ENCODE assay signal across 28 mouse cellular contexts in genomic region chr5:43921877-43922276, GRCm38 (mm10). TPM values are rescaled to one million over a fixed set of nuclear protein-coding genes. Genes with fewer than 3 reads are reported as not detected.
DNase-seq lines count a peak whose midpoint lies in the region; ATAC-seq and TF ChIP-seq lines count a peak whose summit lies in the region.
"Had no signal": no experiment of that assay in that cellular context is flagged by ENCODE, and none has a peak within 500 bp of the region (broad histone marks: within the 10 kb centered on the region; RNA-seq: fewer than 3 reads in every experiment).

No protein-coding gene starts in this region.

- no peaks in the 10 kb centered on the region for H3K4me1 ChIP-seq in kidney, embryonic 15.5 days
- no peaks in the 10 kb centered on the region for H3K4me1 ChIP-seq in ES-E14 (ENCODE audit: control insufficient read depth in 2 of 2, insufficient read depth in 2 of 2, low read length in 2 of 2, poor library complexity in 1 of 2)
- H3K4me1 ChIP-seq: embryonic facial prominence, embryonic 13.5 days; embryonic facial prominence, embryonic 15.5 days; forebrain, embryonic 12.5 days had no signal

- H3K27me3 ChIP-seq in kidney, embryonic 15.5 days: no peaks in the 10 kb centered on the region
- H3K27me3 ChIP-seq: embryonic facial prominence, embryonic 13.5 days; embryonic facial prominence, embryonic 15.5 days; forebrain, embryonic 12.5 days had no signal

- H3K4me2 ChIP-seq in kidney, embryonic 15.5 days: no peak overlapping the region
- H3K4me2 ChIP-seq: embryonic facial prominence, embryonic 13.5 days; embryonic facial prominence, embryonic 15.5 days; forebrain, embryonic 12.5 days had no signal

- DNase-seq in kidney, adult 11 months: peak; percentile 25
- DNase-seq in kidney, adult 8-10 months: peak; percentile 19 to 23
- no peak for DNase-seq in kidney, postnatal 10 days
- DNase-seq in kidney, postnatal 36 days: peak; percentile 4 to 42
- DNase-seq in kidney, adult 18-20 months: no peak
- DNase-seq in ES-E14 (ENCODE audit: low read depth, low spot score): no peak
- no peak for DNase-seq in urinary bladder, postnatal 10 days (ENCODE audit: low spot score)
- DNase-seq: adrenal gland, adult 2 months; adrenal gland, postnatal 10 days; adrenal gland, postnatal 25 days; cerebellum, adult 11 months; cerebellum, adult 18-20 months; cerebellum, adult 8-10 months; cerebellum, adult 9-11 months; cerebellum, postnatal 14 days; cerebellum, postnatal 36 days; embryo, embryonic 11 days had no signal

- H3K9ac ChIP-seq in kidney, embryonic 15.5 days: no peak overlapping the region
- H3K9ac ChIP-seq in ES-E14 (ENCODE audit: insufficient read depth, low read depth, low read length, poor library complexity, severe bottlenecking): no peak overlapping the region
- H3K9ac ChIP-seq: embryonic facial prominence, embryonic 13.5 days; embryonic facial prominence, embryonic 15.5 days; forebrain, embryonic 12.5 days had no signal

- 91% methylated on average over 11 of the region's 11 CpGs for WGBS in kidney, embryonic 15.5 days

- ATAC-seq in kidney, embryonic 15.5 days (replicated peaks; ENCODE audit: low FRiP score): no peak
- ATAC-seq: CD4-positive, CD25-positive, alpha-beta regulatory T cell, adult 4 months; forebrain, embryonic 14.5 days; forebrain, embryonic 16.5 days had no signal

- in situ Hi-C loops in ES-E14 (cut with MboI; ENCODE audit: low sequenced_read_pairs in 2 of 2, unreplicated experiment in 2 of 2): no loop called here

- H3K27ac ChIP-seq in kidney, embryonic 15.5 days: no peak overlapping the region
- H3K27ac ChIP-seq in ES-E14 (ENCODE audit: insufficient read depth, low read depth, low read length, poor library complexity, severe bottlenecking): no peak overlapping the region
- H3K27ac ChIP-seq: embryonic facial prominence, embryonic 13.5 days; embryonic facial prominence, embryonic 15.5 days; forebrain, embryonic 10.5 days; forebrain, embryonic 12.5 days had no signal

- no peak overlapping the region for H3K4me3 ChIP-seq in kidney, embryonic 15.5 days (replicated peaks)
- no peak overlapping the region for H3K4me3 ChIP-seq in ES-E14 (ENCODE audit: insufficient read depth in 1 of 2, low read depth in 1 of 2, low read length in 2 of 2, poor library complexity in 1 of 2, severe bottlenecking in 1 of 2)
- H3K4me3 ChIP-seq: embryonic facial prominence, embryonic 13.5 days; embryonic facial prominence, embryonic 15.5 days; erythroblast, embryonic 14.5 days; forebrain, embryonic 10.5 days; forebrain, embryonic 12.5 days had no signal

- no peaks in the 10 kb centered on the region for H3K36me3 ChIP-seq in kidney, embryonic 15.5 days
- H3K36me3 ChIP-seq in ES-E14 (ENCODE audit: control insufficient read depth, insufficient read depth, low read length, poor library complexity, severe bottlenecking): no peaks in the 10 kb centered on the region
- H3K36me3 ChIP-seq: embryonic facial prominence, embryonic 13.5 days; embryonic facial prominence, embryonic 15.5 days; forebrain, embryonic 10.5 days; forebrain, embryonic 12.5 days had no signal

- H3K9me3 ChIP-seq in kidney, embryonic 15.5 days (replicated peaks): no peaks in the 10 kb centered on the region
- H3K9me3 ChIP-seq in ES-E14 (ENCODE audit: control insufficient read depth, insufficient read depth, low read depth, low read length): no peaks in the 10 kb centered on the region
- H3K9me3 ChIP-seq: embryonic facial prominence, embryonic 13.5 days; embryonic facial prominence, embryonic 15.5 days; forebrain, embryonic 10.5 days; forebrain, embryonic 12.5 days had no signal

TF ChIP-seq in ES-E14, 5 proteins besides CTCF, POLR2A, EP300 and RAD21:
- TF ChIP-seq MAFK (IDR thresholded peaks at IDR 0.05; ENCODE audit: insufficient read depth, low read depth, low read length): peak; percentile 85
- no peak for TF ChIP-seq CHD2 (IDR thresholded peaks at IDR 0.05; ENCODE audit: low read depth, low read length)

RNA-seq across cellular contexts. Expression of gene Gm7879, which starts 8.9 kb away (rescaled TPM):
- 0.40 and 0.83 TPM in 2 replicates for polyA plus RNA-seq in kidney, embryonic 15.5 days (2015; fragmentation: Nextera tagmentation; extraction: Ambion mirVana)
- 0.74 and 1.9 TPM in 2 replicates for total RNA-seq in ES-E14 (2012; rRNA removed)
- polyA plus RNA-seq: adrenal gland, adult 2 months; CD4-positive, CD25-positive, alpha-beta regulatory T cell, adult 4 months; embryonic facial prominence, embryonic 13.5 days; embryonic facial prominence, embryonic 15.5 days; forebrain, embryonic 16.5 days had no signal

RNA-seq across cellular contexts. Expression of gene Cd38, which starts 53.5 kb away (rescaled TPM):
- 30.2 and 33.8 TPM in 2 replicates for polyA plus RNA-seq in kidney, embryonic 15.5 days (2015; fragmentation: Nextera tagmentation; extraction: Ambion mirVana)
- total RNA-seq in ES-E14 (2012; rRNA removed): 11.2 TPM in 2 replicates
- total RNA-seq: MEL had no signal
- polyA plus RNA-seq: erythroblast, embryonic 14.5 days had no signal

RNA-seq across cellular contexts. Expression of gene Fgfbp1, which starts 59.7 kb away (rescaled TPM):
- polyA plus RNA-seq in kidney, embryonic 15.5 days (2015; fragmentation: Nextera tagmentation; extraction: Ambion mirVana): 5.1 and 6.6 TPM in 2 replicates
- 41.1 and 55.9 TPM in 2 replicates for total RNA-seq in ES-E14 (2012; rRNA removed)
- total RNA-seq: adrenal gland, adult 2 months; adrenal gland, postnatal 10 days; adrenal gland, postnatal 25 days; common myeloid progenitor, adult 5-6 weeks; MEL had no signal
- polyA plus RNA-seq: adrenal gland, adult 2 months; CD4-positive, CD25-positive, alpha-beta regulatory T cell, adult 4 months; erythroblast, embryonic 14.5 days had no signal

Comparison
In these comparisons a context has a peak if more than half of its experiments do, and no peak if none do; other contexts are left out.
1. DNase-seq: peak in kidney, adult 11 months (single experiment), kidney, adult 8-10 months (2 of 2) and kidney, postnatal 36 days (2 of 2); none in kidney, postnatal 10 days (single experiment), kidney, adult 18-20 months (single experiment), ES-E14 (single experiment) and urinary bladder, postnatal 10 days (single experiment).